Mouse (Mus musculus): ENCODE measurements around the gene Gtsf2.
"Not testable (repeated sequence)": the region's sequence is repeated elsewhere in the genome, so short reads cannot be mapped to it uniquely, and the experiment has no call there.

- TF ChIP-seq CTCF (IDR thresholded peaks at IDR 0.05; ENCODE audit: extremely low read depth, insufficient read length, insufficient replicate concordance, low read depth, low read length); POLR2A (IDR thresholded peaks at IDR 0.05; ENCODE audit: low read depth, low read length): not testable (repeated sequence)
Measured at GRCm38 (mm10) chr15:103445966-103446365, 2.3 kb downstream of the Gtsf2 start.

Data from small intestine, adult 2 months (tissue).